Mouse (Mus musculus) embryo, embryonic 10.5 days (tissue): ENCODE results near the gene Axl.

Experiments used
- DNase-seq: peaks from one replicate; pipeline ENCODE4 v3.0.0-alpha.2; 2015; ENCODE audit warnings: low spot score

The Axl gene

GRCm38 (mm10) chr7:25788220-25789128, at the start of gene Axl:
TSS of gene Axl (minus strand) at chr7:25788705.
- peak; percentile 84 for DNase-seq

DNA sequence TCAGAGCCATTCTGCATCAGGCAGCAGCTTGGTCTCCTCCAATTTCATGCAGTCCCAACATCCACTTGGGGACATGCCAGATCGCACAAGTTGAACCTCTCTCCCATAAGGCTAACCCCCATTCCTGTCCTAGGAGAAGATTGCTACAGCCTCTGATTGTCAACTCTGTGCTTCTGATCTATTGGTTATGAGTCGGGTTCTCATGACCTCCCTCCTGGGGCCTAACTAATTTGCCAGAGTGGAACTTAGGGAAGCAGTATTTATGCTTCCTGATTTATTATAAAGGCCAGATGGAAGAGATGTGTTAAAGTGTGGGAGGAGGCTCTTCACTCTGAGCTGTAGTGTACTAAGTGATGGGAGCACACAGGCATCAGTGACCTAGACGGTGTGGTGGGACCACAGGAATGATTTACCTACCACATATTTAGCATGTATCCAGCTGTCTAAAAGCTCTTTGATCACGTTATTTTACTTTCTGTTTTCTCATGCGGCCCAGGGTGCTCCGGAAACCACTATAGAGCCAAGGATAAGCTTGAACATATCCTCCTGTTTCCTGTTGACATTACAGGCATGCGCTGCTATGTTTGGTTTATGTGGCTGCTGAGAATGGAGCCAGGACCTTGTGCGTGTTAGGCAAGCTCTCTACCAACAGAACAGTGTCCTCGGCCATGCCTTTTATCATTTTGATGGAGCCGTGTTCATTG, 46.8 kb upstream of the Axl start:
- DNase-seq: no peak

GRCm38 (mm10) chr7:25831557-25832530, 43.3 kb upstream of the Axl start:
- no peak for DNase-seq

GRCm38 (mm10) chr7:25830251-25830650, 41.7 kb upstream of the Axl start:
- DNase-seq: peak; percentile 71

- DNase-seq: no peak
Measured at GRCm38 (mm10) chr7:25827199-25827598, 38.7 kb upstream of the Axl start.

GRCm38 (mm10) chr7:25826029-25826428, 37.5 kb upstream of the Axl start:
- no peak for DNase-seq

DNA sequence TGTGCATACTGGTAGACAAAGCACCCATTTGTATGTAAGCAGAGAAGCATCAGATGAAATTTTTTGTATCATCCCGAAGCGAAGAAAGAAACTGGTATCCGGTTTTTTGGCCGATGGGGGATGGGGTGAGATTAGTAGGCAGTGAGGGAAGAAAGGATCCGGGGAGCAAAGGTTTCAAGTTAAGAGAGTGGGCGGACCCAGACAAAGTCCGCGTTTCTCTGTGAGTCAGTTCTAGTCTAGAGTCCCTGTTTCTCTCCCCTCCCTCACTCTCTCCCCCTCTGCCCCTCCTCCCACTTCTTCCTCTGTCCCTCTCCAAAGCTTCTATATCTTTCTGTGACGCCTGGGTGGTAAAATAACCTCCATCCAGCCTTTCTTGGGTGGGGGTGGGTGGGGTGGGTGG, 36.5 kb upstream of the Axl start:
- DNase-seq: no peak

DNA sequence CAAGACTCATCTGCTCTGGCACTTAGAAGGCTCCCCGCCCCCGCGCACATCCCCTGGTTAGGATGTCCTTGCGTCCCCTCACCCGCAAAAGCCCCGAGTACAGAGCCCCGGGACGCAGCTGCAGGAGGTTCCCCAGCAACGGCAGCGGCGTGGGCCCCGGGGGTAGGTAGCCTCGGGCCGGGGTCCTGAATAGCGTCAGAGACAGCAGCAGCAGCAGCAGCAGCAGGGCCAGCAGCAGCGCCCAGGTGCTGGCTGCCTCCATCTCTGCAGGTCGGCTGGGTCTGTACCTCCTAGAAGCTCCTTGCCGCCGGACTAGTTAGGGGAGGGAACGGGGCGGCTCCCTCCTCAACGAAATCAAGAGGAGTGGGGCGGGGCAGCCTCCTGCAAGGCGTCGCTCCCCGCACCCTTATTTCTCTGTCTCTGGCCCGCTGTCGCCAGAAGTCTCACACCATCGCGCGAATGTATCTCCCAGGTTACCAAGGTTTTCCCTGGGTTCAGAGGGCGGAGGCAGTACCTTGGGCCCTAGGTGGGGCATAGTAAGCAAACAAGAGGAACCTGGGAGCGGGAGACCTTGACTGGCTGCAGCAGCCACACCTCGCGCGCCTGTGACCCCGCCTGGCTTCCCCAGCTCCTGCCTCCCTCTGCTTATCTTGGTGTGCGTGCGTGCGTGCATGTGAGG, 27.9 kb upstream of the Axl start, which contains the start of gene Cyp2s1:
Gene Cyp2s1 (minus strand): TSS at position 673 of the 679 bp plus-strand sequence.
- DNase-seq: peak; percentile 42

DNA sequence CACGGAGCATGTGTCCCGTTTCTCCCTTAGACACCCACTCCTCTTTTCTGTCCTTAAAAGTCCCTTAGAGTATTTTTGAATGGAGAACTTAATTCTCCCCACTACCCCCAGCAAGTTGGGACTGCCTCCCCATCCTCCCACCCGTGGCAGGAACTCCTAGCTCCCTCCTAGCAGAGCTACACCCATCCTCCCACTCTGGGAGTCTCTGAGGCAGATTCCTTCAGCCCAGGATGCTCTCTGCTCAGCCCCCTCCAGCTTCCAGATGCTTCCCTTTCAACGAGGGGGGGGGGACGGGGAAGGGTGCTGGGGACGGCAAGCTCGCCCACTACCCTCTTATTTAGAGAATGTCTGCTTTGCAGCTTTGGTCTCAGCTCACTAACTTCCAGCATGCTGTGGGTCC, 27.1 kb upstream of the Axl start:
- no peak for DNase-seq

DNA sequence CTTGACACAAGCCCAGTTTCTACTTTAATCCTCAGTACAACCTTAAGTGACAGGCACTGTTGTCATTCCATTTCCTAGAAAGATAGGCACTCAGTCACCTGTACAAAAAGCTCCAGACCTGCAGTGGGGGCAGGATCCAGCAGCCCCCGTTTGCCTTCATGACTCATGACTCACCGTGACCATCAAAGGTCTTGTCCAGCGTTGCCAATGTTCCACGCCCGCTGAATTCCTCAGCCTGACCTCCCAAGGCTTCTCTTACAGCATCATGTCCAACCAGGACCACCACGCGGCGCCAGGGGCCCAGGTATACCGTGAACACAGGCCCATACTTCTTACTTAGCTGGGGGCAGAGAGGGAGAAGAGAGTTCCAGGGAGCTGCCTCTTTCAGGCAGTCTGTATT, 26.2 kb upstream of the Axl start:
- DNase-seq: no peak

- no peak for DNase-seq
Measured at GRCm38 (mm10) chr7:25812195-25812594, 23.7 kb upstream of the Axl start.

- no peak for DNase-seq
Measured at GRCm38 (mm10) chr7:25811716-25812115, 23.2 kb upstream of the Axl start.

GRCm38 (mm10) chr7:25805631-25806343, 17.3 kb upstream of the Axl start:
- DNase-seq: peak; percentile 94

DNA sequence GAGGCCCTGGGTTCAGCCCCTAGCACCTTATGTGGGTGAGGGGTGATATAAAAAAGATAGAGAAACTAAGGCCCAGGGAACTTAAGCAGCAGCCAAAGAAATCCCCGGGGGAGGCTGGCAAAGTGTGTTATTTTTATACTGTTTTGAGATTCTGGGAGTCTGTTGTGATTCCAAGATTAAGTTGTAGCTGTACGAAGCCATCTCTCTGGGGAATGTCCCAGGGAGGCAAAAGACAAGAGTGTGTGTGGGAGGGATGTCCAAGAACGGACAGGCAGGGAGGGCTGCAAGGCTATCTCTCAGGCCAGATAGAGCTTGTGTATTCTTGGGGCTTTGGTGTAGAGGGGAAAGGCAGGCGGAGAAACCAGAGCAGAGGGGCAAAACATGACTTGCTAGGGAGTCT, 16.3 kb upstream of the Axl start:
- no peak for DNase-seq

GRCm38 (mm10) chr7:25803460-25803859, 15.0 kb upstream of the Axl start:
- no peak for DNase-seq

GRCm38 (mm10) chr7:25802241-25803125, 14.0 kb upstream of the Axl start:
- DNase-seq: peak; percentile 80

DNA sequence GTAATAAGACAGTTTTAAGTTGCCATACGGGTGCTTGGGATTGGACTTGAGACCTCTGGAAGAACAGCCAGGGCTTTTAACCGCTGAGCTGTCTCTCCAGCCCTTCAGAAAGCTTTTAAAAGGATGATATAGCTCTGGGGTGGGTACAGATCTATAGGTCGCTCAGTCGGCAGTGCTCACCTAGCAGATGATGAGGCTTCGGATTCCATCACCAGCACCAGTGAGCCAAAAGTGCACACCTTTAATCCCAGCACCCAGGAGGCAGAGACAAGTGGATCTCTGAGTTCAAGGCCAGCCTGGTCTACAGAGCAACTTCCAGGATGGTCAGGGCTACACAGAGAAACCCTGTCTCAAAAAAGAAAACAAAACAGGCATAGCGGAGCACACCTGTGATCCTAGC, 12.5 kb upstream of the Axl start:
- DNase-seq: no peak

DNA sequence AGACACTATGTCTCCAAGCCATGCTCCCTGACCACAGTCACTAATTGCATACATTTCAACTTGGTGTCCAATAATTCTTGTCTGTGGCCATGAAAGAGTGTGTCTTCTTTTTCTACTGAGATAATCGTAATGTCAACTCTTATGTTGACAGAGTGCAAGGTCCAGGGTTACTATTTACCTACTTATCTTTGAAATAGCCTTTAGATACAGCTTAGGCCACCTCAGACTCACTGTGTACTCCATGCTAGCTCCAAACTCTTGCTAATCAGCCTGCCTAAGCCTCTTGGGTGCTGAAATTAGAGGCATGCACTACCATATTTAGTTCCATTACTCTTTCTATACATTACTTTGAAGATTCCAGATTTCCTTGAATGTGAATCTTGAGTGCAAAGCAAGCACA, 10.9 kb upstream of the Axl start:
- no peak for DNase-seq

- DNase-seq: no peak
Measured at GRCm38 (mm10) chr7:25798540-25798939, 10.0 kb upstream of the Axl start.

- DNase-seq: no peak
Measured at GRCm38 (mm10) chr7:25794775-25795174, 6.3 kb upstream of the Axl start.
